Mouse (Mus musculus): ENCODE data around the gene Iqca. TPM values are rescaled to one million over a fixed set of nuclear protein-coding genes. Genes with fewer than 3 reads are reported as not detected.

The Iqca gene
- polyA plus RNA-seq, 1 experiment from 2014 or later, result 0.20 TPM

DNA sequence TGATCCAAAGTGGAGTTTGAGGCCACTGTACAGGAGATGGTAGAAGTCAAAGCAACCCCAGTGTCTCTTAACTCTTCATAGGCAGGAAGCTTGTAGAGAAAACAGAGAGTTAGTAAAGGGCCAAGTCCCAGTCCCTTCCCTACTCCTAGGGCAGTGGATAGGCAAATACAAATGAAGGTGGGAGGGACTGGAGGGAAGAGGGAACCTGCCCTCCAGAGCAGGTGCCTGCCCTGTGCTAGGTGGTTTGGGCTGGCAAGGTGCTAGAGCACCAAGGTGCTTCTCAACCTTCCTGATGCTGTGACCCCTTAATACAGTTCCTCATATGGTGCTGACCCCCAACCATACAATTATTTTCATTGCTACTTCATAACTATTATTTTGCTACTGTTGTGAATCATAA, 24.4 kb upstream of the Iqca start:
- Histone ChIP-seq H3K36me3 (replicated peaks) (no peaks in the 10 kb centered on the region), H3K27ac (replicated peaks) (no peak overlapping the region), H3K4me1 (peaks cover 10% of the 10 kb centered on the region), H3K4me3 (no peak overlapping the region), H3K9me3 (no peaks in the 10 kb centered on the region), H3K27me3 (replicated peaks; ENCODE audit: low read depth, poor library complexity, severe bottlenecking) (no peaks in the 10 kb centered on the region)
- DNase-seq (ENCODE audit: low spot score), result no peak

DNA sequence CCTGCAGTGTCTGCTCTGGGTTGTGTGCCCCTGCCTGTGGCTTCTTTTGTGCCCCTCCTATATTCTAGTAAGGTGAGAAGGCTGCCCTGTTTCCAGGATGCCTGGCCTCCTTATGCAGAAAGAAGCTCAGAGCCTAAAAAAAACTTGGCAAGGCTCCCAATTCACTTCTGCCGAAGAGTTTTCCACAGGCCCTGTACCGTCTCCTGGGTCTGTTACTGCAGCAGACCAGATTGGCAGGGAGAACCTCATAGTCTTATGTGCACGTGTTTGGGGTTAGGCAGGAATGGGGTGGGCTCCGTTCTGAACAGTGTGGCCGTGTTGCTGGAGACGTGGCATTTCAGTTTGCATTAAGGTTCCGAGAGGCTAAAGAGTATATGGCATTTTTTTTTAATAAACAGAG, 23.0 kb upstream of the Iqca start:
- WGBS, result 79% methylated on average over 7 of the region's 7 CpGs

DNA sequence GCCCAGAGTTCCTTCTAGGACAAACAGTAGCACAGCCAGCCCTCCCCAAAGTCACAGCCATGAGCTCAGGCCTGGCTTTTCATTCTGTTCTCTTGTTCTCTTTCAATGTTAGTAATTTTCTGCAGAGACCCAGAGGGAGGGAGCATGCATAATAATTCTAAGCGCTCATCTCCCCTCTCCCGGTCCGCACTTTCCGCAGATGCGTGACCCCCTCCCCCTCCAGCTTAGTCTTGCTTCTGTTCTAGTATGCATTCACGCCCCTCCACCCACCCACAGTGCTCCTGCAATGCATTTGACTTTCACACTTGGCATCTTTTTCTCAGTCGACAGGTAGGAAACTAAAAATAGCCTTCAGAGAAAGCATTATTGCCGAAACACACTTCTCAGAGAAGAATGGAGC, 21.1 kb upstream of the Iqca start:
- WGBS, result 64% methylated on average over 8 of the region's 8 CpGs
- no peak overlapping the region for H3K4me3 ChIP-seq
- H3K27me3 ChIP-seq (replicated peaks; ENCODE audit: low read depth, poor library complexity, severe bottlenecking), result no peaks in the 10 kb centered on the region
- no peaks in the 10 kb centered on the region for H3K36me3 ChIP-seq (replicated peaks)
- no peak overlapping the region for H3K27ac ChIP-seq (replicated peaks)
- DNase-seq (ENCODE audit: low spot score), result no peak
- peaks cover 10% of the 10 kb centered on the region for H3K4me1 ChIP-seq
- no peaks in the 10 kb centered on the region for H3K9me3 ChIP-seq

More for the DNA sequence above, 23.0 kb upstream of the Iqca start:
- H3K27me3 ChIP-seq (replicated peaks; ENCODE audit: low read depth, poor library complexity, severe bottlenecking), result no peaks in the 10 kb centered on the region
- no peak overlapping the region for H3K27ac ChIP-seq (replicated peaks)
- H3K36me3 ChIP-seq (replicated peaks), result no peaks in the 10 kb centered on the region
- DNase-seq (ENCODE audit: low spot score), result no peak
- no peak overlapping the region for H3K4me3 ChIP-seq
- no peaks in the 10 kb centered on the region for H3K9me3 ChIP-seq
- H3K4me1 ChIP-seq, result peaks cover 10% of the 10 kb centered on the region

DNA sequence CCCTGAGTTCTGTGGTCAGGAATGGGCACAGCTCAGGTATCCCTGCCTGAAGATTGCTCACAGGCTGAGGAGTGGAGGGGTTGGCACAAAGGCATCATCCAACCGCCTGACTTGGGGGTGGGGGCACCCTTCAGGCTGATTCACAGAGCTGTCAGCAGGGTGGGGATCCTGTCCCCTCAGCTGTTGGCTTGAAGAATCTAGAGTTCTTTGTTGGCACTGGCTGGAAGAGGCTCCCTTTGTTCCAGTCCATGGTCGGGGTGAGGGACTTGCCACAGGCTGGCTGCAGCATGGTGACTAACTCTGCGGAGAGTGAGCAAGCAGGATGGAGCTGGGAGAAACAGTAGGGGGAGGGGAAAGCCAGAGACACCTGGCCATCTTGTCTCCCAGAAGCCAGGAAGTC, 11.1 kb upstream of the Iqca start:
- no peaks in the 10 kb centered on the region for H3K36me3 ChIP-seq (replicated peaks)
- H3K27ac ChIP-seq (replicated peaks), result peak overlapping the region; percentile 61
- H3K9me3 ChIP-seq, result no peaks in the 10 kb centered on the region
- no peak for DNase-seq (ENCODE audit: low spot score)
- no peaks in the 10 kb centered on the region for H3K27me3 ChIP-seq (replicated peaks; ENCODE audit: low read depth, poor library complexity, severe bottlenecking)
- WGBS, result 29% methylated on average over 3 of the region's 3 CpGs
- no peak overlapping the region for H3K4me3 ChIP-seq
- peaks cover 34% of the 10 kb centered on the region for H3K4me1 ChIP-seq

DNA sequence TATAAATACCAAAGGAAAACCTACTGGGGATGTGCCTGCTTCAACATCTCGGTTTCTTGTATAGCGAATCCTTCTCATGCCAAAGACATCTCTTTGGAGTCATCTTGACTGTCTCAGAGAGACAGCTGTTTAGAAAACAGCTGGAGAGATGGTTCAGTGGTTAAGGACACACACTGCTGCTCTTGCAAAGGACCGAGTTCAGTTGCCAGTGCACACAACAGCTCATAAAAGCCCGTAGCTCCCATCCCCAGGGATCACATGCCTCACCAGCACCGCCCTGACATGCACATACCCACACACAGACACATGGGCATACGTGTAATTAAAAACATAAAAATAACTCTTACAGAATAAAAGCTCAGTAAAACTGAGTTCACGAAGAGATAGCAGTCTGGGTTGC, 10.0 kb upstream of the Iqca start:
- DNase-seq (ENCODE audit: low spot score), result no peak
- H3K4me1 ChIP-seq, result peaks cover 34% of the 10 kb centered on the region
- peak overlapping the region; percentile 70 for H3K27ac ChIP-seq (replicated peaks)
- no peaks in the 10 kb centered on the region for H3K36me3 ChIP-seq (replicated peaks)
- 88% methylated on average over 7 of the region's 7 CpGs for WGBS
- no peak overlapping the region for H3K4me3 ChIP-seq
- H3K27me3 ChIP-seq (replicated peaks; ENCODE audit: low read depth, poor library complexity, severe bottlenecking), result no peaks in the 10 kb centered on the region
- H3K9me3 ChIP-seq, result no peaks in the 10 kb centered on the region

DNA sequence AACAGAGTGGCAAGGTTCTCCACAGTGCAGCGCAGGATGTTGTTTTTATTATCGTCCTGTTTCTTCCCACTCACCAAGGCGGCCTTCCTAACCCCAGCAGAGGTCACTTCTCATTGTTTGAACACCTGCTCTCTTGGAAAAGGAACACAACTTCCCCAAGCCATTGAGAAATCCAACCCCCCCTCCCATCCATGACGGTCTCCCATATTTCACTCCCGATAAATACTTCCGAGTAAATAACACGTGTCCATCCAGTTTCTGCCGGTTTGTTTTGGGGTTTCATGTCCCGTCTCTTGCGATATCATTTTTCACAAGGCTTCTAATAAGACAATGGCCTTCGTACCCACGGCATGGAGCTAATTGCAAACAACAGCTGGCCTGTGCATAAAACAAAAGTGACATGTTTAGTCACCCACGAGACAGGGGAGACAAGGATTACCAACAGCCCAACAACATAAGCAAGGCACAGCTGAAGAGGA, 9.2 kb upstream of the Iqca start:
- no peak for DNase-seq (ENCODE audit: low spot score)
- H3K27me3 ChIP-seq (replicated peaks; ENCODE audit: low read depth, poor library complexity, severe bottlenecking), result no peaks in the 10 kb centered on the region
- no peaks in the 10 kb centered on the region for H3K36me3 ChIP-seq (replicated peaks)
- no peaks in the 10 kb centered on the region for H3K9me3 ChIP-seq
- H3K4me3 ChIP-seq, result no peak overlapping the region
- peak overlapping the region; percentile 70 for H3K27ac ChIP-seq (replicated peaks)
- H3K4me1 ChIP-seq, result peaks cover 38% of the 10 kb centered on the region
- WGBS, result 68% methylated on average over 13 of the region's 13 CpGs

DNA sequence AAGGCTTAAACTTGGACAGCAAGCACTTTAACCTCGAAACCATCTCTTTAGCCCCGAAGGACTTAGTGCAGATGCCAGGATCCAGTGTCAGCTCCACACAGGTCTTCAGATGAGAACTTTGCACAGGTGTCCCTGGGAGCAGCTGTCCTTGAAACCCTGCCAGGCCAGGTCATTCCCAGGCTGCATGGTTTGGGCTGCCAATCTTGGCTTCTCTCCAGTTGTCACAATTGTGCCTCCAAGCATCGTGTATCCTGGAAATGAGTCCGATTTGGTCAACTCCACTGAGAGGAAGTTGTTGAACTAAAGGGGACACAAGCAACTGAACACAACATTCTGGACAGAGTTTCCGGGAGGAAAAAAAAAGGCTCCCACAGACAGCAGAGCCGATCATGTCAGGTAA, 8.4 kb upstream of the Iqca start:
- no peak for DNase-seq (ENCODE audit: low spot score)
- no peaks in the 10 kb centered on the region for H3K27me3 ChIP-seq (replicated peaks; ENCODE audit: low read depth, poor library complexity, severe bottlenecking)
- no peak overlapping the region for H3K4me3 ChIP-seq
- no peaks in the 10 kb centered on the region for H3K36me3 ChIP-seq (replicated peaks)
- no peak overlapping the region for H3K27ac ChIP-seq (replicated peaks)
- peaks cover 36% of the 10 kb centered on the region for H3K4me1 ChIP-seq
- 82% methylated on average over 6 of the region's 6 CpGs for WGBS
- no peaks in the 10 kb centered on the region for H3K9me3 ChIP-seq

DNA sequence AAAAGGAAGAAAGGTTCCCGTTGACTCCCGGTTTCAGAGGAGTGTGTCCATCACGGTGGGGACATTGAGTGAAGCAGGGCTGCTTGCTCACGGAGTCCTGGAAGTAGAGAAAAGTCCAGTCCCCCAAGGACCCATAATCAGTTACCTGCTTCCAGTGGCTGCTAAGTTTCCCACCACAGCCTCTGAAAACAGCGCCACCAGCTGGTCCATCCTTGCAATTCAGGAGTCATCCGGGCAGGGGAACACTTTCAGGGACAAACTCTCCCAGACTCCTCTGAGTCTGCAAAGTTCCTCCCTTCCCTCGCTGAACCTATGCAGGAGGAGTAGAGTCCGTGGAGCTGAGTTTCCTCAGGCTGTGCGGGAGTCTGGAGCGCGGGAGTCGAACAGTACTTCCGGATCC, 6.7 kb upstream of the Iqca start:
- Histone ChIP-seq H3K9me3 (no peaks in the 10 kb centered on the region), H3K4me1 (peaks cover 36% of the 10 kb centered on the region), H3K4me3 (no peak overlapping the region), H3K27ac (replicated peaks) (no peak overlapping the region; the same call in 1 of the 2 replicates), H3K36me3 (replicated peaks) (no peaks in the 10 kb centered on the region), H3K27me3 (replicated peaks; ENCODE audit: low read depth, poor library complexity, severe bottlenecking) (no peaks in the 10 kb centered on the region)
- WGBS, result 40% methylated on average over 13 of the region's 13 CpGs
- DNase-seq (ENCODE audit: low spot score), result peak; percentile 55

DNA sequence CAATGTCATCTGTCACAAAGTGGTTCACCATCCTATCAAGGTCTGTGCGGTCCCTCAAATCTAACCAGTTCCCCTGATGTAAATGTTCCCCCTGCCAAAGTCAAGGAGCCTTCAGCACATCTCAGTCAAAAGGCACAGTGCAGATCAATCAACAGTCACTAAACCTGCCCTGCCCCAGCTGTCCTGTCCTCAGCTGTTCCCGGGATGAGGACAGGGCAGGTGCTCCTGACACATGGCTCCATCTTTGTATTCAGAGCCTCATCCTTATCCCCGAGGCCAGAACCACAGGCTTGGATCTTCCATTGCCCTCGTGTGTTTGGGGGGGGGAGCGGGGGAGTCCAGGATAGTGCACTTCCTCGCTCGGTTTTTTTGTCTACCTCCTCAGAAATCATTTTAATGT, 3.4 kb upstream of the Iqca start:
- Histone ChIP-seq H3K9me3 (no peaks in the 10 kb centered on the region), H3K4me1 (peaks cover 39% of the 10 kb centered on the region), H3K27me3 (replicated peaks; ENCODE audit: low read depth, poor library complexity, severe bottlenecking) (peaks cover 6% of the 10 kb centered on the region), H3K36me3 (replicated peaks) (no peaks in the 10 kb centered on the region), H3K27ac (replicated peaks) (no peak overlapping the region), H3K4me3 (no peak overlapping the region)
- WGBS, result 70% methylated on average over 7 of the region's 7 CpGs
- DNase-seq (ENCODE audit: low spot score), result no peak

DNA sequence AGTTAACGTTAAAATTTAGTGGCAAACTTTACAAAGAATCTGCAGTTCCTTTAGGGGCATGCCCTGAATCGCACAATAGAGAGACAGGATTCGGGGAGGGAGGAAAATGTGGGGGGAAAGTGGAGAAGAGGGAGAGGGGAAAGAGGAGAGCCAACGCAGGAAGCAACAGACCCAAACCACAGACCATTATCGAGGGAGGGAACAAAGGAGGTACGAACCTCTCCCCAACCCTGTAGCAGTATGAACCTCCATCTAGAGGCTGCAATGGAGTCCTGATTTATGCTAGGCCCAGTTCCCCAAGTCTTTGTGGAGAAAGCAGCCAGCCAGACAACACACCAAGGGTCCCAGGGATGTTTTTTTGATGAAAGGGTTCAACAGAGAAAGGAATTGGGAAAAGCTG, 586 bp upstream of the Iqca start:
- Histone ChIP-seq H3K36me3 (replicated peaks) (no peaks in the 10 kb centered on the region), H3K4me1 (peaks cover 32% of the 10 kb centered on the region), H3K27ac (replicated peaks) (peak overlapping the region; percentile 86), H3K27me3 (replicated peaks; ENCODE audit: low read depth, poor library complexity, severe bottlenecking) (peaks cover 6% of the 10 kb centered on the region), H3K4me3 (peak overlapping the region; percentile 49), H3K9me3 (no peaks in the 10 kb centered on the region)
- 21% methylated on average over 6 of the region's 6 CpGs for WGBS
- DNase-seq (ENCODE audit: low spot score), result no peak

DNA sequence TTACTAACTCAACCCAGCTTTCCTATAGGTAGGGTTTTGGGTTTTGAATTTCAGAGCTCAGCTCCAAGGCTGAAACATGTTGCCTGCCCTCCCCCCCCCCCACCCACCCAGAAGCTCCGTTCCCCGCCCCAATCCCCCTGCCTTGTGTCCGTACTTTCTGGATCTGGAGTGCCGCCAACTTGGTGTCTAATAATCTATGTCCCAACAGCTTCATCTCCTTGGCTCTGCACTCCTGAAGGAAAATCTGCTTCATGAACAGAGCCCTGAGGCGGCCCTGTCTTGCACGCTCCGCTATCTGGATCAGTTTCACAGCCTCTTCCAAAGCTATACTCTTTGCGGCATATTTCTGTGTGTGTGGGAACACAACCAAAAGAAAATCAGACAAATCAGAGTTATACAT, 13.5 kb downstream of the Iqca start:
- WGBS, result 88% methylated on average over 8 of the region's 8 CpGs
- Histone ChIP-seq H3K4me3 (no peak overlapping the region), H3K27me3 (replicated peaks; ENCODE audit: low read depth, poor library complexity, severe bottlenecking) (no peaks in the 10 kb centered on the region), H3K4me1 (peaks cover 2% of the 10 kb centered on the region; the same call in 1 of the 2 replicates), H3K9me3 (no peaks in the 10 kb centered on the region), H3K36me3 (replicated peaks) (no peaks in the 10 kb centered on the region), H3K27ac (replicated peaks) (no peak overlapping the region)
- no peak for DNase-seq (ENCODE audit: low spot score)

DNA sequence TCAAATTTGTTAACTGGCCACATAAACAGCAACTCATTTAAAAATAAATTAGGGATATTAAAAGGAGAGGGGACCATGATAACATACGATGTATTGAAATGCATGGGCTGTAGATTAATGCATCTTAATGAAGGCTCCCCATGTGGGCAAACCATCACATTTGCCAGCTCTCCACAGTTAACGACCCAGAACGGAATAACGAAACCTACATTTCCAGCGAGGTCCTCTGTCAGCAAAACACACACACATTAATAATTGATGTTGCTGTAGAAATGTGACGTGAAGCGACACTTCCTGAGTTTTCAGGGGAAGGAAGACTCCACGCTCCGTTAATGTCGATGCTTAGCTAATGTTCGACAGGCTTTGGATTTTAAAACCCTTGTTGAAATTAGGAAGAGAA, 20.8 kb downstream of the Iqca start:
- Histone ChIP-seq H3K27me3 (replicated peaks; ENCODE audit: low read depth, poor library complexity, severe bottlenecking) (peaks cover 4% of the 10 kb centered on the region; the same call in 1 of the 2 replicates), H3K4me3 (no peak overlapping the region), H3K9me3 (no peaks in the 10 kb centered on the region), H3K4me1 (peaks cover 15% of the 10 kb centered on the region; the same call in 1 of the 2 replicates), H3K36me3 (replicated peaks) (no peaks in the 10 kb centered on the region), H3K27ac (replicated peaks) (no peak overlapping the region)
- 86% methylated on average over 11 of the region's 11 CpGs for WGBS
- no peak for DNase-seq (ENCODE audit: low spot score)

DNA sequence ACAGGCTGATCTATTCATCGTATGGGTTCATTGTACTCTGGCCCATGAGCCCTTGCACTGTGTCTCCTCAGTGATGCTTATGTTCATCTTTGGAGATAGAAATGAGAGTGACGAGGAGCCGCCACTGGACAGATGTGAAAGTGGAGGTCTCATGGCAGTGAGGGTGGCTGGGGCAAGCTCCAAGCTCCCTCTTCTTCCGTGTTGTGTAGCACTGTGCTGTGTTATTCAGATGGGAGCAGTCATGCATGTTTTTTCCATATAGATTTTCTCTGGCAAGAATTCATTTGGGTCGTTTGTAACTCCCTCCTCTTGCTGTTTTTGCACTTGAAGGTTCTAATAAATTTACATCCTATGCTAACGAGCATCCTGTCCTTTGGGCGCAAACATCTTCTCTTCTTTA, 21.2 kb downstream of the Iqca start:
- Histone ChIP-seq H3K4me1 (peaks cover 20% of the 10 kb centered on the region), H3K27ac (replicated peaks) (no peak overlapping the region), H3K36me3 (replicated peaks) (no peaks in the 10 kb centered on the region), H3K4me3 (no peak overlapping the region), H3K9me3 (no peaks in the 10 kb centered on the region), H3K27me3 (replicated peaks; ENCODE audit: low read depth, poor library complexity, severe bottlenecking) (peaks cover 4% of the 10 kb centered on the region; the same call in 1 of the 2 replicates)
- 86% methylated on average over 7 of the region's 7 CpGs for WGBS
- DNase-seq (ENCODE audit: low spot score), result no peak

DNA sequence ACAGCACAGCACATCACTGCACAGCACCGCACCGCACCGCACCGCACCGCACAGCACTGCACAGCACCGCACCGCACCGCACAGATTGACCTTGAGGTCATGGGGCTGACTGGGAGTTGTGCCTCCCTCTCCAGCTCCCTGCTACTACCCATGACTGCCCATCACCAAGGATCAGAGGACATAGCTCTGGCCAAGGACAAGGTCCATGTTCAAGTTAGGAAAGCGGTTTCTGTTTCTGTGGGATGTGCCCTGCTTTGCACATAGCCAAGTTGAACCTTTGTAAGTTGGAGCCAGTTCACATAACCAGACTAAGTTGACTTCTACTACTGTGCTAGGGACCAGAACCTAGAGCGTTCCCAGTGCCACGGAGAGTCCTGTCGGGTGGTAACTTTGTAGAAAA, 28.6 kb downstream of the Iqca start:
- Histone ChIP-seq H3K27ac (replicated peaks) (no peak overlapping the region), H3K36me3 (replicated peaks) (no peaks in the 10 kb centered on the region), H3K9me3 (no peaks in the 10 kb centered on the region), H3K4me1 (peaks cover 21% of the 10 kb centered on the region), H3K4me3 (no peak overlapping the region), H3K27me3 (replicated peaks; ENCODE audit: low read depth, poor library complexity, severe bottlenecking) (no peaks in the 10 kb centered on the region; the same call in 1 of the 2 replicates)
- no peak for DNase-seq (ENCODE audit: low spot score)
- 94% methylated on average over 12 of the region's 12 CpGs for WGBS

All from embryonic facial prominence, embryonic 10.5 days (tissue).